Mouse (Mus musculus) adrenal gland, postnatal 10 days (tissue): ENCODE results near the gene Sox4. TPM values are rescaled to one million over a fixed set of nuclear protein-coding genes. Genes with fewer than 3 reads are reported as not detected.
A peak's percentile ranks its signal among the peaks of the same experiment; 100 is the strongest.

Experiments used
- DNase-seq: peaks from one replicate; pipeline ENCODE4 v3.0.0; 2021; ENCODE audit warnings: mixed read lengths
- total RNA-seq, 2 experiments: library from RNA; stranded (reverse); gene quantifications; 2 replicates each; pipeline ENCODE4 v1.2.3; 2021

Sox4 gene
- total RNA-seq, 2 experiments from 2014 or later = 23.4 to 42.3 TPM

DNA sequence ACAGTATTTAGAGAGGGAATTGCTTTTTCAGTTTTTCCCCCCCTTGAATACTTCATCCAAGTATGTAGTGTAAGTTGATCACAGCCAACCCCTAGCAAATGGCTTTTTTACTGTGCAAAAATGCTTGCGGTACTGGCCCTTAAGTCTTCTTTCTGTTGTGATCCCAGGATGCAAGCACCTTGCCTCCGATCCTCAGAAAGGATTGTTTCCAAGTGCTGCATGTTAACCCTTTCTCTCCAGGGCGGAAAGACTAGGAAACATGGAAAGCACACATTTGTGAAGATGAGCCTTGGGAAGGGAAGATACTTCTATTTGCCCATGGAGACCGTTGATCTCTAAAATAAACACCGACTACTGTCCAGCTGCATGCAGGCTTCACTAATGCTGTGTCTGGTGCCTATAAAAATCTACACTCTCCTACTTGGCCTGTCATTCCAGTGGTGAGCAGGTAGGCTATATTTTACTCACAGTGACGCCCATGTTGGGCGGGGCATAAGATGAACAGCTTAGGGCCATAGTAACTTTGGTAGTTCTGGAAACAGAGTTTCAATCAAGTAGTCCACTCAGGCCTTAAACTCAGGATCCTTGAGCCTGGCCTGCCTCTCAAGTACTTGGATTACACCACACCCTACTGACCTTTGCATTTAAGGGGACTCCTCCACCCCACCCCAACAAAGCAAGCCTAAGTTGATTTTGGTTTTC lies 5.6 kb downstream of the Sox4 start:
- DNase-seq = no peak

DNA sequence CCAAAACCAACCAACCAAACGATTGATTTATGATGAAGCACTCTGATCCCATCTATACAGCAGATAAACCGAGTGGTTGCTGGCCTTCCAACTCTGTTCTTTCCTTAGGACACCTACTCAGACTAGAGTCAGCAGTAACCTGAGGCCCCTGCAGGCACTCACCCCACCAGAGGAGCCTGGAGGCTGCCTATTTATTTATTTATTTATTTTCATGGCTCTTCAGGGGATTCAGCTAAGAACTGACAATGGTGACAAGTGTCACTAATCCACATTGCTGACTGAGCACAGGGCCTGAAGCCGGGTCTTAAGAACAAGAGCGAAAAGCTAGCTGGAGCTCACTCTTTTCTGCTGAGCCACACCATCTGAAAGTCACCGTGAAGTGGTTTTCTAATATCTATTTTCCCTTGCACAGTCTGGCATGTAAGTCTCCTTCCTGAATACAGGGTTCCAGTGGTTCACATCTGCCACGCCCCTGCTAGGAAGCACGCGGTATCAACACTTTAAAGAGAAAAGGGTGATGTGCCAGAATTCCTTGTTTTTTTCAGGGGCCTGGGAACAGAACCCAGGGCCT lies 6.9 kb downstream of the Sox4 start:
- no peak for DNase-seq

DNA sequence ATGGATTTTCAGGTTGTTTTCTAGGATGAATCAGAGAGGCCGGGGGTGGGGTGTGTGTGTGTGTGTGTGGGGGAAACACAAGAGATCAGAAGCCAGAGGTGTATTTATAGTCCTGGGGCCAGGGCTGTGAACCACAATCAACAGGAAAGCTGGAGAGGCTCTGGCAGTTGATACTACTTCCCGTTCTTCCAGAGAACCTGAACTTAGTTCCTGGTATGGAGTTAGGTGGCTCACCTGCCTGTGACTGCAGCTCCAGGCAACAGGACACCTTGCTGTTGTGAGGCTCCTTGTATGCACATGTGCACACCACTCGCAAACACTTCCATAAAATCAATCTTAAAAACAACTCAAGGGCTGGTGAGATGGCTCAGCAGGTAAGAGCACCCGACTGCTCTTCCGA lies 7.8 kb downstream of the Sox4 start:
- no peak for DNase-seq

DNA sequence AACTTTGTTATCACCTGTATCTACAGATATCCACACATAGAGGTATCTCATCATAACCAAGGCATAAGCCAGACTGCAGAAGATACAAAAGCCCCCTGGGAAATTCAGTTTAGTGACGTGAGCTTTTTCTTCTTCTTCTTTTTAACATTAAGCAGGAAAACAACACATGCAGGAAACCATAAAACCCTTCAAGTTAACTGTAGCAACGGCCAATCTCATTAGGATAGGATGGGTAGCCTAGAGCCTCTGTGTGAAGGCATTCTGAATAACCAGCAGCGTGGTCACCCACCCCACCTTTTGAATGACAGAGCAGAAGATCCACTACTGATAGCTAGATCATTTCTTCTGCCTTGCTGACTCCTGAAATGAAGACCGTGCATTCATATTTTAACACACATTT lies 10.6 kb downstream of the Sox4 start:
- DNase-seq = no peak

DNA sequence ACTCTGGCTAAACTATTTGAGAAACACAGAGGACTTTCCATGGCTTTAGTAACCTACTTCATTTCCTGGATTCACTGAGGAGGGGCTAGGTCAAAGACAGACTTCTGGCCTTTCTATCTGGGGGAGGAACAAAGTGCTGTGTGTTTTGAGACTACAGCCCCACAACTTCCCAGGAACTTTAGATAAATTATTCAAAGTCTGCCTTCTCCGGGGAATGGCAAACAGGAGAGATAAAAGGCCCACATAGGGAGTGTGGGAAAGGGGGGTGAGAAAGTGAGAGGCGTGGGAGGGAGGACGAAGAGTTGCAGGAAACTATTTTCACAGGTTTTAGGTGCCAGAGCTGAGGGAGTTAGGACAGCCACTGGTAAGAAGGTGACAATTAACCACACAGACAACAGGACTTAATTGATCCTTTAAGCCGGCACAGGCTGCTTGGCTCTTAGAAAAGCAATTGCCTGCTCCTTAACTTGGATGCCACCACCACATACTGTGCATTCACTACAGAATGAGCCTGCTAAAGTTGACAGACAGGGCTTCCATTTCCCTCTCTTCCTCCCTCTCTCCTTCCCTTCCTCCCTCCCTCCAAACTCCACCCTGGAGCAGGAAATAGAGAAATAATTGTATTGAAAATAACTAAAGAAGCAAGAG lies 11.4 kb downstream of the Sox4 start:
- no peak for DNase-seq

DNA sequence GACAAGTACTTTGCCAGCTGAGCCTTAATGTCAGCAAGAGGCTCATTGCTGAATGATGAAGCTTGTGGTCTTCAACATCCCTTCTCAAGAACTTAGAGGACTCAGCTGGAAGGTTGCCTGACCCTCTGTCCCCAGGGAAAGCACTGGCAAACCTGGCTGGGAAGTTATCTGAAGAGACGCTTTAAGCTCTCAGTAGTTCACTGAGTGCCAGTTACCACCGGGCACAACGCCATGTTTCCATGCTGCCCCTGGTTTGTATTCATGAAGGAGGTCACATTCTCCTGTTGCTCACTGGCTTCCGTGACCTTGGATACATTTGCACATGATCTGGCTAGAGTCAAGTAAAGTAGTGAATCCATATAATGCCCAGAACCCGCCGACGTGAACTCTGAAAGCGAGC lies 20.1 kb downstream of the Sox4 start:
- DNase-seq = peak; percentile 82

DNA sequence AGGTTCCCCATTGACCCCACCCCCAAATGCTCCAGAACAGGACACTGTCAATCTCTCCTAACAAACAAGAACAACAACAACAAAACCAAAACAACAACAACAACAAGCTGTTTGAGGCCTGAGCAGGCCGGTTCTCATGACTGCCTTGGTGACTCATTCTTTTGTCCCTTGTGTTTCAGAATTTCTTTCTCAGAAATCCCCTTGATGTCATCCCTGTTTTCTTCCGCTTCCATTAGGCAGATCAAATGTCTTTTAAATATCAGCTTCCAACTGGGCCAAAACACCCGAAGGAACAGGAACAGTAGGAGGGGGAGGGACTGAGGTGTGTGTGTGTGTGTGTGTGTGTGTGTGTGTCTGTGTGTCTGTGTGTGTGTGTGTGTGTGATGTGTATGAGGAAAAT lies 21.7 kb downstream of the Sox4 start:
- DNase-seq = no peak

DNA sequence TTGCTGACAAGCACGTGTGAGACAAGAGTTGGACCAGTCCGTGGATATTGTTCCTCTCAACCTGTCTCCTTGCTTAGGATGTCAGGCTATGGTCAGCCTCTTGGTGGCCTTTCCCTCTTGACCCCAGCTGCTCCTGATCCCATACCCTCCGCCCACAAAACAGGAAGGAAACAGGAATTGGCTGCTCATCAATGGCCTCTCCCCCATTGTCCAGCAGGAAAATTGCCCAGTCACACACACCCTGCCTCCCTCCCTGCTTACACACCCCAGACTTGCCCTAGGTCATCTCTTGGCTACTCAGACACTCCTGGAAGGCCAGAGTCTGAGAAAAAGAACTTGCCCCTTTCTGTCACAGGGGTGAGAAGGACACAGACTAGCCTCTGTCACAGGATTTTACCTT lies 22.2 kb downstream of the Sox4 start:
- no peak for DNase-seq

DNA sequence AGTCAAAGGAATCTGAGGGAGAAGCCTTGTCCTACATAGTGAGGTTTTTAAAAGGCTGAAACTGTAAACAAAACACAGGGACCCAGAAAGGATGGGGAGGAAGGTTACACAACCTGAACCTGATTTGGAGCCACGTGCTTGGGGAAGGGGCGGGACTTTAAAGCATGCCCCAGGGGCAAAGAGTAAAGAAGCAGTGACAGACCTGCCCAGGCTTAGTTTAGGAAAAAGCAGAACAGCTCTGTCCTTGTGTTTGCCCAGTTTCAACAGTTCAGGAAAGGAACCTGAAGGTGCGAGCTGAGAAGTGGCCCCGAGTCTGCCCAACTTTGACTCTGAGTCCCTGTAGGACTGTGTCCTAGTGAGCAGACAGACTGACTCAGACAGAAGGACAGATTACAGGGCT lies 23.1 kb downstream of the Sox4 start:
- DNase-seq = no peak

DNA sequence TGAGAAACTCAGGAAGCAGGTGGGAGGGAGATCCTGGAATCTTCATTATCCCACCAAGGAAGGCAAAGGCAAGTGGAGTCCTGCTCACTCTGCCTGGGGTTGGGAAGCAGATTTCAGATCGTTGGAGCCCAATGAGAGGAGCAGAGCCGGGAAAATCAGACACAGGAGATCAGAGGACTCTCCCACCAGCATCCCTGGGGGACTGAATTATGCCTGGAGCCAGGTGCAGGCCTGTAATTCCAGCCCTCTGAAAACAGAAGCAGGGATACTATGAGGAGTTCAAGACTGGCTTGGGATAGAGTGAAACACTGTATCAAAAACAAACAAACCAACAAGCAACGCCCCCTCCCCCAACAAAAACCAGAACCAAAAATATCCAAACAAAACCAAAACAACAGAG lies 23.6 kb downstream of the Sox4 start:
- DNase-seq = no peak

DNA sequence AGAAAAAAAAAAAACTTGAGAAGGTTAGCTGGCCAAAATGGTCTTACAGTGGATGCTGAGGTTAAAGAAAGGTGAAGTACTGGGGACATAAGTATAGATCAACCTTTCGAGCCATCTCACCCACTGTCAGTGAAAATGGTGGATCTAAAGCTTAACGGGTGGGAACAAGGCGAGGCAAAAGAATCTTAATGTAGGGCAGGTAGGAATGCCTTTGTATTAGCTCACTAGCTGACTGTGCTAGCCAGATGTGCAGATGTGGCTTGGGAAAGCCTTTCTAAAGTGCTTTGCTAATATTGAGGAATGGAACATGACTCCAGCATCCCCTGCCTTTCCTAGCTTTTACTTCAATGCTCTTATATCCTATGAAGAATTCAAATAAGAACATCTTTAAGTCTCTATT lies 30.4 kb downstream of the Sox4 start:
- DNase-seq = no peak

DNA sequence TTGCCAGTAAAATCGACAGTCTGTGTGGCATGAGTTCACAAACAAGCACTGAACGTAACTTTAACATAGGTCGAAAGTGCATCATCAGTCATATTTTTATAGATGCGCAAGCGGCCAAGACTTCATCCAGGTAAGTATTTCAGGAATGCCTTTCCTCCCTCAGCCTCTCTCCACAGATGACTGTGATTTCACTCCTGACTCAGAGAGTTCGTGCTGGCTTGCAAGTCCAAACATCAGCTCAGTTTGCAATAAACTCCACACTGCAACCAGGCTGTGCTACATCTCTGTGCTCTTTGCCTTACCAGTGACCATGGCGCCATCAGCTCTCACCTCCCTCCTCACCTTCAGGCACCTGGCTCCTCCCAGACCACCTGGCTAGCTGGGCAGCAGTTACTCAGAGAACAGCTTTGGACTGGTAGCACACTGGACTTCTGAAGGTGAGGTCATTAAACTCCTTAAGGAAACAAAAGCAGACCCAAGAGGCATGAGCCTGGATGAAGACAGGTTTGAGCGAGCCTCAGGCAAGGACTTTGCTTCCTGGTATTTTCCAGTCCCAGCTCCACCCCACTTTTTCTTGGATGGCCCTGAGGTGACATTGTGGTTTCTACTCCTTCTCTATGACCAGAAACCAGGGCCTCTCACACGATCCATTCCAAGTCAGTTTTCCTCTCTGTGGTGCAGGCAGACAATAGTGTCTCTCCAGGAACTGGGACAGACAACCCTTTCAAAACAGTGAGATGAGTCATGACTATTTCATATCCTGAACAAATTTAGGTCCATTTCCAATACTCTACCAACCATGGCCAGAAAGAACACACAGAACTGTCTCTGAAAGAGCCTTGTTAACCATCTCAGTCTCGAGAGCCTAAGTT lies 35.9 kb downstream of the Sox4 start:
- DNase-seq = no peak

DNA sequence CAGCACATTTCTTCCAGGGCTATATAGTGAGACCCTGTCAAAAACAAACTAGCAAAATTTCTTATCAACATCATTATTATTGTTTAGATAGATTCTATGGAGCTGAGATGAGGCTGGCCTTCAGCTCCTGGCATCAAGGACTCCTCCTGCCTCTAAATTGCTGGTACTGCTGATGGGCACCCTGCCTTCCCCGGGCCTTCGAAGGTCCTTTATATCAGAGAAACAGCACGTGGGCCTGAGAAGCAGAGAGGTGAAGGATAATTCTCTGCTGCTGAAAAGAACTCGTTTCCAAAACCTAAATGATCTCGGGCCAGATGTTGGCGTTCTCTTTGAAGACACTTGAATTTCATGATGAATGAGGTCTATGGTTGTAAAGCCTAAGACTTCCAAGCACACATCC lies 39.9 kb downstream of the Sox4 start:
- DNase-seq = no peak

DNA sequence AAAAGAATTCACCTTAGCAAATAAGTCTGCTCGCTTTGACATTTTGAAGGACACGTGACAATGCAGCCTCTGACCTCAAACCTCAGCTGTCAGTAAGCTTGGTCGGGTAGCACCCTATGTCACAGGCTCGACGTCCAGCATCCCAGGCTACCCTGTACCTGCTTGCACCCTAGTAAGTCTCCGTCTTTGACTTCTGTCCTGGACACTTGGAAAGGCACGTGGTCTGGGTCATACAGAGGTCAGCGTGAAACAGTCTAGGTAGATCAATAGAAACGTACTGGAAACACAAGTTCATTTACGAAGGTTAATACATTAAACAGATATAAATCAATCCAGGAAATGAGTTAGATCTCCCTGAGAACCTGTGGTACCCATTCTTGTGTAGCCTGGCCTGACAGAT lies 46.5 kb downstream of the Sox4 start:
- no peak for DNase-seq
